Mouse (Mus musculus) embryonic facial prominence, embryonic 14.5 days (tissue): ENCODE data around the gene Dzip1. TPM values are rescaled to one million over a fixed set of nuclear protein-coding genes. Genes with fewer than 3 reads are reported as not detected.

ENCODE experiments used
- ATAC-seq: fragments of 200-750 bp; cut with Nextera tagmentation; 2 replicates; pipeline ENCODE4 v1.8.0; 2017; ENCODE audit warnings: low read depth, moderate number of reproducible peaks, moderate TSS enrichment
- DNase-seq: peaks from one replicate; pipeline ENCODE4 v3.0.0-alpha.2; 2015; ENCODE audit warnings: low spot score
- H3K27ac ChIP-seq: fragments of 300-500 bp; sonication (generic); replicated peaks from 2 replicates; pipeline ENCODE4 v1.5.1; 2014; ENCODE audit warnings: low read depth, mild to moderate bottlenecking, low read length, moderate library complexity
- H3K27me3 ChIP-seq: fragments of 300-500 bp; sonication (generic); replicated peaks from 2 replicates; pipeline ENCODE4 v1.6.1; 2014; ENCODE audit warnings: low read length; ENCODE audit not compliant: control insufficient read depth, insufficient read depth
- H3K36me3 ChIP-seq: fragments of 300-500 bp; sonication (generic); 2 replicates; pipeline ENCODE4 v1.6.1; 2014; ENCODE audit warnings: low read length, mixed read lengths; ENCODE audit not compliant: control insufficient read depth, insufficient read depth
- H3K4me1 ChIP-seq: fragments of 300-500 bp; sonication (generic); 2 replicates; pipeline ENCODE4 v1.6.1; 2014; ENCODE audit warnings: antibody characterized with exemption, low read length; ENCODE audit not compliant: control insufficient read depth, insufficient read depth
- H3K4me2 ChIP-seq: fragments of 300-500 bp; sonication (generic); 2 replicates; pipeline ENCODE4 v1.6.1; 2014; ENCODE audit warnings: low read depth, mild to moderate bottlenecking, low read length, moderate library complexity, mixed read lengths
- H3K4me3 ChIP-seq: fragments of 300-500 bp; sonication (generic); 2 replicates; pipeline ENCODE4 v1.5.1; 2014; ENCODE audit warnings: low read depth, mild to moderate bottlenecking, low read length
- H3K9ac ChIP-seq: fragments of 300-500 bp; sonication (generic); 2 replicates; pipeline ENCODE4 v1.6.1; 2014; ENCODE audit warnings: low read depth, mild to moderate bottlenecking, low read length, moderate library complexity, mixed read lengths
- H3K9me3 ChIP-seq: fragments of 300-500 bp; sonication (generic); 2 replicates; pipeline ENCODE4 v1.6.1; 2016; ENCODE audit warnings: low read length; ENCODE audit not compliant: control insufficient read depth
- WGBS: fragments of 180-500 bp; shearing (Covaris S2); extraction: QIAGEN DNeasy Blood & Tissue Kit; methylation state at CpG from one replicate; pipeline ENCODE4 v1.1.7; 2014; 5-methylcytosine and 5-hydroxymethylcytosine counted together
- polyA plus RNA-seq: library from polyadenylated mRNA; unstranded; fragments of >200 nt; fragmentation: Nextera tagmentation; extraction: Ambion mirVana; gene quantifications from 2 replicates; pipeline ENCODE4 v1.2.1, GENCODE M21; 2014

Dzip1 gene
- polyA plus RNA-seq, 1 experiment from 2014 or later, result 20.0 TPM

DNA sequence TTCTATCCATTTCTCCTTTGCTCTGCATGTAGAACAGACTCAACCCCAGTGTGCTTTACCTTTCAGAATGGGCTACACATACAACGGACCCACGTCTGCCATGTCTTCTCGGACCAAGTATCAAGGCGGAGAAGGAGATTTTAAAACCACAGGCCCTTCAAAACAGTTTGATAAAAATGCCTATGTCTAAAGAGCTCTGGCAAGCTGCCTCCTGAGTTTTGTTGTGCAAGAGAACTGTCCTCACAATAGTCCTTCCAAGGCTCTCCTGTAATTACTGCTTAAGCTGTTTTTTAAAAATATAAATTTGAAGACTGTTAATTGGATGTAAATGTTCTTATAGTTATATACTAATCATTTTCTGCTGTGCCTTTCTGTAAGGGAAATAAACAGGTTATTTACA is 51.1 kb downstream of the Dzip1 start:
- no peak overlapping the region for H3K4me3 ChIP-seq
- DNase-seq (no peak), ATAC-seq (no peak)
- no peaks in the 10 kb centered on the region for H3K27me3 ChIP-seq
- H3K36me3 ChIP-seq, result peaks cover 40% of the 10 kb centered on the region
- H3K27ac ChIP-seq, result no peak overlapping the region
- H3K9ac ChIP-seq, result no peak overlapping the region
- 96% methylated on average over 4 of the region's 4 CpGs for WGBS
- no peaks in the 10 kb centered on the region for H3K9me3 ChIP-seq
- no peak overlapping the region for H3K4me2 ChIP-seq
- H3K4me1 ChIP-seq, result no peaks in the 10 kb centered on the region

- Histone ChIP-seq H3K4me2 (no peak overlapping the region), H3K4me3 (no peak overlapping the region), H3K27me3 (no peaks in the 10 kb centered on the region), H3K9ac (no peak overlapping the region), H3K27ac (no peak overlapping the region), H3K9me3 (no peaks in the 10 kb centered on the region), H3K4me1 (peaks cover 9% of the 10 kb centered on the region; the same call in 1 of the 2 replicates), H3K36me3 (0 out of 2 replicates have a peak, but pooled peaks cover 3% of the 10 kb centered on the region)
- ATAC-seq (no peak), DNase-seq (no peak)
- 92% methylated on average over 6 of the region's 6 CpGs for WGBS
Observed at GRCm38 (mm10) chr14:118869712-118870111, 55.5 kb downstream of the Dzip1 start.

- H3K27me3 ChIP-seq, result no peaks in the 10 kb centered on the region
- ATAC-seq (0 out of 2 replicates have a peak, but pooled peaks have one; percentile 35), DNase-seq (peak; percentile 58)
- H3K27ac ChIP-seq, result no peak overlapping the region; the same call in 1 of the 2 replicates
- H3K36me3 ChIP-seq, result no peaks in the 10 kb centered on the region
- no peaks in the 10 kb centered on the region for H3K9me3 ChIP-seq
- WGBS, result 62% methylated on average over 13 of the region's 13 CpGs
- peaks cover 9% of the 10 kb centered on the region; the same call in 1 of the 2 replicates for H3K4me1 ChIP-seq
- no peak overlapping the region for H3K4me3 ChIP-seq
- H3K4me2 ChIP-seq, result no peak overlapping the region
- H3K9ac ChIP-seq, result no peak overlapping the region
Observed at GRCm38 (mm10) chr14:118868102-118868724, 57.0 kb downstream of the Dzip1 start.

DNA sequence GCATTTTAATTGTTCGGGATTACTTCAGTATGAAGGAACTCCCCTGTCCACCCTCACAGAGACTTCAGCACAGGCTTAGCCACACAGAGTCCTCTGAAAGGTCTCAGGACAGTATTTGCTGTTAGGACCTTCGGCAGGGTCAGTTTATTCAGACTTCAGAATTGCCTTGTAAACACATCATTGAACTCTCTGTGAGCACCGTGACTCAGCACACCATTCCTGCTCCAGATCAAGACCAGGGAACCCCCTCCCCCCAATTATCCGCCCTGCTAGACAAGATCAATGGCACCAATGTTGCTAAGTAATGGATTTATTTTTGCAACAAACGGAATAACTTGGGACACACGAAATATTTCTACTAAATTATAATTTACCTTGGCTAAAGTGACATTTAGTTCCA is 57.9 kb downstream of the Dzip1 start:
- 56% methylated on average over 6 of the region's 6 CpGs for WGBS
- no peak for ATAC-seq
- no peak overlapping the region for H3K4me3 ChIP-seq
- no peak overlapping the region for H3K9ac ChIP-seq
- no peak overlapping the region for H3K27ac ChIP-seq
- no peaks in the 10 kb centered on the region for H3K27me3 ChIP-seq
- no peaks in the 10 kb centered on the region for H3K36me3 ChIP-seq
- DNase-seq, result no peak
- peaks cover 9% of the 10 kb centered on the region; the same call in 1 of the 2 replicates for H3K4me1 ChIP-seq
- no peaks in the 10 kb centered on the region for H3K9me3 ChIP-seq
- H3K4me2 ChIP-seq, result no peak overlapping the region

DNA sequence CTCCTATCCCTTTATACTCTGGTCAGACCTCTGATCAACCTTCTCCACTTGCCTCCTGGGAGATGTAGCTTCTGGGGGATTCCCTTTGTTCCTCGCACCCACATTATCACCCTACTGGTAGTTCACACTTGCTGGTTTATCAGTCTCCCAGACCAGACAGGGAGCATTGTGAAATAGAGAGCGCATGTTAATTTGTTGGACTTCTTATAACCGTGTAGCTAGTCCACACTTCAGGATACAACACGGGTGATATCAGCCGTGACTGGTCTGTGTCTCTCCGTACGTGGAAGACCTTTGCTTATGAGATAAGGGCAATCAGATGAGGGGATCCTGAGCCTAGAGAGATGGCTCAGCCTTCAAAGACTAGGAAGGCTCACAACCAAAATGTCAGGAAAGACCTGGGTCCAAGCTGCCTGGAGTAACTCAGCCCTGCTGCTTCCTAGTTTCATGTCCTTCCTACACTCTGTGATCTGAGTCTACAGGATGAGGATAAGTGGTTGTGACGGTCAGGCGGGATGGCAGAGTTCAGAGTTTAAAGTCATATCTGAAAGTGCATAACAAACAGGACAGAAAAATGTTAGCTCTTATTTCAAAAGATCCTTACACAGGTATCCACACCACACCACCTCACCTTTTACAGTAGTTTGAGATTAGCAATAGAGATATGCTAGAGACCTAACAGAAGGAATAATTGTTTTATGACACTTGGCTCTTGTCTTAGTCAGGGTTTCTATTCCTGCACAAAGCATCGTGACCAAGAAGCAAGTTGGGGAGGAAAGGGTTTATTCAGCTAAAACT is 59.0 kb downstream of the Dzip1 start:
- DNase-seq (no peak), ATAC-seq (no peak)
- Histone ChIP-seq H3K9me3 (no peaks in the 10 kb centered on the region), H3K4me1 (peaks cover 9% of the 10 kb centered on the region; the same call in 1 of the 2 replicates), H3K9ac (no peak overlapping the region), H3K27ac (no peak overlapping the region), H3K4me2 (no peak overlapping the region), H3K36me3 (no peaks in the 10 kb centered on the region), H3K27me3 (no peaks in the 10 kb centered on the region), H3K4me3 (no peak overlapping the region)
- WGBS, result 84% methylated on average over 10 of the region's 10 CpGs

DNA sequence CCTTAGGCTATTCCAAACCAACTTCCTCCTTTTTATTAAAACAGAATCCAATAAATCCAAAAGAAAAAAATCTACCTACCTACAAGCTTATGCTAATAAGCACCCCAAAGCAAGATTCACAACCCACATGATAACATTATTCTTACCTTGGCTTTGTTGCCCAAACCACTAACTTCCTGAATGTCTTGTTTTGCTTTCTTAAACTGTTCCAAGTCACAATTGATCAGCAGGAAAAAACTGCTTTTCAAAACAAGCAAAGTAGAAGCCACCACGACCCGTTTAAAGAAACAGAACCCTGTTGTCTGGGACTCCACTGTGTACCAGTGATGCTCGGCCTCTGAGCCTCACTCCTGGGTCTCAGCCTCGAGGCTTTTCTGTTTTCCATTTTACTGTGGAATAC is 60.4 kb downstream of the Dzip1 start:
- no peak overlapping the region for H3K4me3 ChIP-seq
- H3K9me3 ChIP-seq, result no peaks in the 10 kb centered on the region
- WGBS, result 13% methylated on average over 4 of the region's 4 CpGs
- H3K4me1 ChIP-seq, result peaks cover 9% of the 10 kb centered on the region; the same call in 1 of the 2 replicates
- DNase-seq (no peak), ATAC-seq (no peak)
- H3K27me3 ChIP-seq, result no peaks in the 10 kb centered on the region
- H3K27ac ChIP-seq, result no peak overlapping the region
- H3K4me2 ChIP-seq, result no peak overlapping the region
- no peak overlapping the region for H3K9ac ChIP-seq
- no peaks in the 10 kb centered on the region for H3K36me3 ChIP-seq

- no peaks in the 10 kb centered on the region for H3K27me3 ChIP-seq
- H3K4me3 ChIP-seq, result no peak overlapping the region
- H3K36me3 ChIP-seq, result no peaks in the 10 kb centered on the region
- no peak overlapping the region for H3K9ac ChIP-seq
- no peak for ATAC-seq
- H3K4me1 ChIP-seq, result peaks cover 7% of the 10 kb centered on the region; the same call in 1 of the 2 replicates
- 59% methylated on average over 7 of the region's 7 CpGs for WGBS
- no peak overlapping the region for H3K27ac ChIP-seq
- no peak for DNase-seq
- no peaks in the 10 kb centered on the region for H3K9me3 ChIP-seq
- no peak overlapping the region for H3K4me2 ChIP-seq
Observed at GRCm38 (mm10) chr14:118862253-118862652, 63.0 kb downstream of the Dzip1 start.

DNA sequence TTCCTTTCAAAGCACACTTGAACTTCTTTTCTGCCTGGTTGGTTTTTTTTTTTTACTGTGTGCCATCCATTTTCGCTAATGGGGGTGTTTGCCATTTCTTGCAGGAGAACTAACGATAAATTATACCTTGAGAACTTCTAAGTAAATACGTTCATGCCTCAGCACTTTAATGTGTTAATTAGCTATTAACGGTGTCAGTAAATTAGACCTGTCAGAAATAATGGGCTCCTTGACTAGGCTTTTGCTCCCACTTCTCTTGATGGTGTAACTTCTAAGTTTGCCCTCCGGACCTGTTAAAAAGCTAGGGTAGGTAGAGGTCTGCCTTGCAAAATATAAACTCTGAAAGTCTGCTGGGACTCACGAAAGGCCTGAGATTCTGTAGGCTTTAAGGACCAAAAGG is 66.9 kb downstream of the Dzip1 start:
- no peaks in the 10 kb centered on the region for H3K9me3 ChIP-seq
- no peak for ATAC-seq
- H3K9ac ChIP-seq, result no peak overlapping the region
- no peak overlapping the region for H3K27ac ChIP-seq
- no peak overlapping the region for H3K4me3 ChIP-seq
- H3K4me2 ChIP-seq, result no peak overlapping the region
- no peaks in the 10 kb centered on the region for H3K36me3 ChIP-seq
- 64% methylated on average over 6 of the region's 6 CpGs for WGBS
- H3K4me1 ChIP-seq, result 0 out of 2 replicates have a peak, but pooled peaks cover 4% of the 10 kb centered on the region
- peaks cover 17% of the 10 kb centered on the region for H3K27me3 ChIP-seq
- no peak for DNase-seq
